Mouse (Mus musculus) erythroid progenitor cell, adult 5-6 weeks (primary cell): ENCODE data around the gene Syk. TPM values are rescaled to one million over a fixed set of nuclear protein-coding genes. Genes with fewer than 3 reads are reported as not detected.

Experiments
- ATAC-seq: replicated peaks from 2 replicates; pipeline ENCODE4 v1.8.0; 2016; ENCODE audit warnings: moderate number of reproducible peaks, mild to moderate bottlenecking, moderate TSS enrichment, inconsistent platforms; ENCODE audit not compliant: poor library complexity, low FRiP score, severe bottlenecking
- total RNA-seq, 2 experiments: library from RNA; stranded (forward) in 1 of 2; stranded (reverse) in 1 of 2; fragments of 150-400 nt in 1 of 2; fragments of 186-747, 209-891 nt in 1 of 2; gene quantifications; 2 replicates each; pipeline versions ENCODE4 v1.2.3 to v1.2.4; 2015 to 2017; ENCODE audit warnings: low replicate concordance in 2 of 2

The Syk gene
- total RNA-seq, 2 experiments from 2014 or later = 24.4 to 31.9 TPM

DNA sequence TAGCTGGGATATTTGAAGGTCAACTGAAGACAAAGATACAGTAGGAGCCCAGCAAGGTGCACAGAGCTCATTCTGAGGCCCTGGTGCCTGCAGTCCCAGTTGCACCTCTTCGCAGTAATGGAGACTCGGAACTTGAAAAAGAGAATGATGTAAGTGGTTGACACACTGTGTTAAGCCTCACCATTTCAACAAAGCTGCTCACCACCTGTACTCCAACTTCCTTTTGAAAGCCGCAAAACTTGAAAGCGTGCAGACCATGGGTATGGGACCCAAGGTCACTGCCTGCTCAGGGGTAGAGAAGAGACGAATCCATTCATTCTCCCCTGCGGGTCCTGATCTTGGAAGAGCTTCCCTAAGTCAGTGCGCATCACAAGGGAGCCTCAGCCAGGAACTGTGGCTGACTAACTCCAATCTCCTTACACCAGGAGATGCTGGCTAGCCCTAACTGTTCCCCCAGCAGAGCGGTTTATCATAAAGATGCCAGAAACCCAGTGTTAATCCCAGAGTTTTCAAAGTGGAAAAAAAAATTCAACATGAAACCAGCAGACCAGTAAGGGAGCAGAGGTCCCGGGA, 16.7 kb upstream of the Syk start:
- no peak for ATAC-seq

DNA sequence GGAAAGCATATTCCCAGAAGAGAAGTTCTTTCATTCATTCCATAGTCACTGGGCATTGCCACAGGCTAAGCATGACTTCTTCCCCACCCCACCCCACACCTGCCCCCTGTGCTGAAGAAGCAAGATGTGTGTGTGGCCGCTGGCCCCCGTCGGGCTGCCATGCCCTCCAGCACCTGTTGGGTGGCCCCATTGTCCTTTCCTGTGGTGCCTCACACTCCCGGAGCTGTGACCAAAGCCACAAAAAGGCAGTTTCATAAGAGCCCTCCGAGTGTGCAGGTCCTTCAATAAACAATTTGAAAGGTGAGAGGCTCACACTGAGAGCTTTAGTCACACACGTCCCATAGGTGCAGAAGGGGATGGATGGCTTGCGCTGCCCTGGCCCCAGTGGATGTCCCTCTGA, 16.2 kb upstream of the Syk start:
- no peak for ATAC-seq

DNA sequence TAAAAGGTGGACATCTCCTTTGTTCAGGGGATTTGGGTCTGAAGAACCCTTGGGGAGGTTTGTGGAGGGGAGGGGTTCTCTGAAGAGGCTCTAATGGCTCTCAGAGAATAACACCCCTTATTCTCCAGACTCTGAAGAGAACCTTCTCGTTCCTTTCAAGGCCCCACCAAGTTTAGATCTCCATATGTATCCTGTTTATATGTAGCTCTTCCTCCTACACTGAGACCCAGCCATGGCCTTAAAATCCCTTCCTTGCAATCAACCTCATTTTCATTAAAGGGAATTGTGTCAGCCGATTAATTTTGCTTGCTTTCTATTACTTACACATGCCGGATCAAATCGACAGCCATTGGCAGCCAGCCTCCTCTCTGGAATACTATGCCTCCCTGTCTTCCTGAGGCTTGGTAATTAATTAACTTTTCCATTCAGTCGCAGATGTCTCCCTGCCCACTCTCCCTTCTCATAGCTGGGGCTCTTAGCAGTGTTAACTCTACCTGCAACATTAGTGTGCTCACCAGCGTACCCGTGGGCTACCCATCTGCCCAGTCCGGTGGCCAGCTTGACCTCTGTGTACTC, 13.7 kb upstream of the Syk start:
- ATAC-seq = no peak

DNA sequence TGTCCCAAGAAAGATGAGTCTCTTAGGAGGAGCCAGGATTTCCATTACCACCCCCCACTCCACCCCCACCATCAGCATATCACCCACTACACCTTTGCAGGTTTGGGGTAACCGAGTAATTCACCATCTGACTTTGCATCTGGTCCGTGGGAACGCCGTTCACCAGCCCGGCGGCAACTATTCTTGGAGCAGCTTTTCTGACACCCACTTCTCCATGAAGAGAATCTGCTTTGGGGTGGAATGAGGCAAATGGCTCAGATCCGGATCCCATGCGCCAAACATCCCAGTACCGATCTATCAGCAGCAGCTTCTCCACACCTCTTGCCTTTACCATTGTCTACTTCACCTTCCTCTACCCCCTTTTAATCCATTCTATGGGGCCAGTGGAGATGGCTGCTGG, 12.7 kb upstream of the Syk start:
- ATAC-seq = no peak

DNA sequence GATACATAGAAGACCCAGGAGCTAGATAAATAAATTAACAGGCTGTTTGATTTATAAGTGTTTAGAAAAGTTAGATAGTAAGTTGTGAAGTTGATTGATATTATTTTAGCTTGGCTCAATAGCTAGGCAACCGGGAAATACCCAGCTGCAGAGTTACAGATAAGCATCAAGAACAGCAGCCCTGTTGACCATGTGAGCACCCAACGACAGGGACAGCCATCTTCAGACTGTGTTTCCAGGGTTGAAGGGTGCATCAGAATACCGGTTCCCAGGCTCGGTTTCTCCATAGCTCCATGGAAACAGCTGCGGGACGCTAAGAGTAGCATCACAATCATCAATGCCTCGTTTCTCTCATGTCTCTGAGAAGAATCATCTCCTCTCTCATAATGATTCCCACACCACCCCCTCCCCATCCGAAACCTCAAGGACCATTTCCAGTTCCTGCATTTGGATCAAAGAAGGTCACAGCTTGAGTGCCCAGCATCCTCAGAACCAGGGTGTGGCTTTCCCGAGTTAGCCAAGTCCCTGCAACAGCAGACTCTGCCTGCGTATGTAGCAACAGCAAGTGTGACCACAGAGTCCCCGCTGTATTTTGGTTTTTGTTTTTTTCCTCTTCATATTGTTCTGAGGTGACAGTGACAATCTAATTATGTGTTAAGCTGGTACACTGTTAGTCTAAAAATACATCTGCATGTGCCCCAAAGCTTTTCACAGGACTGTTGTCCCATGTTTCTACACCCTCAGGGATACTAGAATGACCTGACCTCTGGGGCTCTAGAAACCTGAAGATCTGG, 11.2 kb upstream of the Syk start:
- ATAC-seq = no peak

DNA sequence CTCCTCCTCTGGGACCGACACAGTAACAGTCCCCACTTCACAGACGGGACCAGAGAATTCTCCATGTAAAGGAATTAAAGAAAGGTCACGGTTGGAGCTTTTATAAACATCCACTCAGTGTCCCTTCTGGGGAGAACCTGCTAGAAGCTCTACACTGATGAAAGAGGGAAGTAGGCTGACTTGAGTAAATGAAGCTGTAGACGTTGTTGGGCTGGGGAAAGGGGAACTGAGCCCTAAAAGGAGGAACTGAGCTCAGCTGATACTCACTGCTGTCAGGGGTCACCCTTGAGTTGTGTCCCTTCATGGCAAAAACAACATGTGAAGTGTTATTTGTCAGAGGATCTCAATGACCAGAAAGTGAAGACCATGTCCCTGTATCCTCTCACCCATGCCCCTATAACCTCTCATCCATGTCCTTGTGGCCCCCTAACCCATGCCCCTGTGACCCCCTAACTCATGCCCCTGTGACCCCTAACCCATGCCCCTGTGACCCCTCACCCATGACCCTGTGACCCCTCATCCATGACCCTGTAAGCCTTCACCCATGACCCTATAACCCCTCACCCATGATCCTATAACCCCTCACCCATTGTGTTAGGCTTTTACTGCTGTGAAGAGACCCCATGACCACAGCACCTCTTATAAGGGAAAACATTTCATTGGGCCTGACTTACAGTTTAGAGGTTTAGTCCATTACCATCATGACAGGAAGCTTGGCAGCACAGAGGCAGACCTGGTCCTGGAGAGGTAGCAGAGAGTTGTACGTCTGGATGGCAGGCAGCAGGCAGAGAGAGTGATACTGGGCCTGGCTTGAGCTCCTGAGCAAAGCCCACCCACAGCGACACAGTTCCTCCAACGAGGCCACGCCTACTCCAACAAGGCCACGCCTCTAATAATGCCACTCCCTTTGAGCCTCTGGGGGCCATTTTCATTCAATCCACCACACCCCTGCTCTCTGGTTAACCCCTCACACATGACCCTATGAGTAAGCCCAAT, 10.2 kb upstream of the Syk start:
- ATAC-seq = no peak

DNA sequence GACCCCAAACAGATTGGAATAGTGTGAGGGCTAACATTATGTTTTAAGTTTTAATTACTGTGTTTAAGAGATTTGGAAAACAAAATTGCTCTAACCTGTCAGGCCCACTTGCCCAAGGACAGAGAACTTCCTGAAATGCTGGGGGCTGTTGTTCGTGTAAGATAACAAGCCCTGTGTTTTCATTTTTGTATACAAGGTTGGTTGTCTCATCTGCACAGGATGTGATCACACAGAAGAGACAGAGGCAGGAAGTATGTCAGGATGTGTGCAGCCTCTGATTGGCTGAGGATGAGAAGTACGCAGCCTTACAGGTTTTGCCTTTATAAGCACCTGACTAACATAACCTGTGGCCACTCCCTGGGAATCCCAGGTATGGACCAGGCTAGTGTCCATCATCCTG, 8.7 kb upstream of the Syk start:
- ATAC-seq = no peak

DNA sequence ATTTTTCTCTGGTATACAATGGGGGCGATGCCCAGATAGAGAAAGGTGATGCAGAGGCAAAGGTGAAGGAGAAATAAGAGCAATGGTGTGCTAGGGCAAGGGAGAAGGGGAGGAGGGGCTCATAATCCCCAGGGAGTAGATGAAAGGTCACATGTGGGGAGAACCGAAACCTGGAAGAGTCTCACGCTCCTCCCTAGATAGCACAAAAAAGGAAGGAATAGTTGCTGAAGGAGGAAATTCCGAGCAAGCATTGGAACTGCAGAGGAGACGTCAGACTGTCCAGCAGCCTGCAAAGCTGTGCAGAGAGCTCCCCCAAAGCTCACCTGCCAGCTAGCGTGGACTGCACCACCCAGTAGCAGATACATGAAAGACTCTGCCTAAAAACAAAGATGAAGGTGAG, 7.5 kb upstream of the Syk start:
- ATAC-seq = no peak

DNA sequence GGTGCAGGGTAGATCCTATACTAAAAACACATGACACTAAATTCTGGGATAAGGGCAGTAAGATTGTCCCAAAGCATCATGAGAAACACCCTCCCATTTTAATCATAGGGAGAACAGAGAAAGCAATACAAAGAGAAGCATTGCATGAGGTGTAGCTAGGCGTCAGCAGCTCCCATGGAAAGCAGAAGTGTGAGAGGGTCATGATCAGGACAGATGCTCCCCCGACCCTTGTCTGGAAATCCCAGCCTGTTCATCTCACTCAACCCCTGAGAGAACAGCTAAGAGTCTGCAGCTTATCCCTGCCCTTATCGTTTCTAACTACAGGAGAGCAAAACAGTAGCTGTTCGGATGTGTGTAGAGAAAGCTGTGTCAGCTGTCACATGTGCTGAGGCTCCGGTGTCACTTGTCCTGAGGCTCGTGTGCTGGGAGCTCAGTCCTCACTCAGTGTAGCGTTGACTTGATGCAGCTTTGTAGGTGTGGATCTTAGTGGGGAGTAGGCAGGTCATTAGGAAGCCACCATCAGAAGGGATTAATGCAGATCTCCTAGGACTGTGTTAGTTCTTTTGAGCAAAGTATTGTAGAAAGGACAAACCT, 6.9 kb upstream of the Syk start:
- no peak for ATAC-seq

DNA sequence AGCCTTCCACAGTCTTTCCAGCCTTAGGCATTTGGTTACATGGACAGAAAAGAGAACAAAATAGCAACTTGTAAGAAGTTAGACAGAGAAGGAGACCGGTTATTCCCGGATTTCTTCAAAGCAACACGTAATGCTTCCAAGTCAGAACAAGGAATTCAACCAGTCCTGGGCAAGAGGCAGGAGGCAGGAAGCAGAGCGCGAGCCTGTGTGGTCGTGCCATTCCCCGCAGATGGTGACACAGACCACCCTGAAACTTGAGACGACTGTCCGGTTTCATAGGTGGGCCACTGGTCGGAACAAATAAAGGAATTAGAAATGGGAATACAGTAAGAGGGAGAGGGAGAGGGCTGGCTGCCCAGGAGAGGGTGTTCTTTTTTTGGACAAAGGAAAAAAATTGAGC, 6.1 kb upstream of the Syk start:
- no peak for ATAC-seq

DNA sequence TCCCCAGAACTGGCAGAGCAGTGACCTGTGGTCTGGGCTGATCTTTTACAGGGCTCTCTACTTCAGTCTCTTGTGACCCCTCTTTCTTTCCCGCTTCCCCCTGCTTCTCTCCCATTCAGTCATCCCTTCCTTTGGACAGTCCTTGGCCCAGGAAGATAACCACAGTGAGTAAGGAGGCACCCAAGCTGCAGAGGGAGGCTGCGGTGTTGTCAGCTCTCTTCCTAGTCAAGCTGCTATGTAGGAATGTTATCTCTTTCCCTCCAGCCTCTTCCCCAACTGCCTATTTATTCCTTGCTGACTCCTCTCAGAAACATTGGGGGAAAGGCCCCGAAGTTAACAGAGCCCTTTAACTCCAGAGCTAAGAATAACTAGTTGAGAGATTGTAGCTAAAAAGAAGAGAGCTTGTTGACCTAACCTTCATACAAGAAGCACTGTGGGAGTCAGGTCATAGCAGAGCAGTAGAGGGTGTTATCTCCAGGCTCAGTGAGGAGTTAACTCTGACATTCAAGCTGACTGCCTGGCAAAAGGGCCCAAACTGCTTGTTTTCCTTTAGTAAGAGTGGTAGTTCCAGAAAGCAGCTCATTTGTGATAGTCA, 5.5 kb upstream of the Syk start:
- ATAC-seq = no peak

DNA sequence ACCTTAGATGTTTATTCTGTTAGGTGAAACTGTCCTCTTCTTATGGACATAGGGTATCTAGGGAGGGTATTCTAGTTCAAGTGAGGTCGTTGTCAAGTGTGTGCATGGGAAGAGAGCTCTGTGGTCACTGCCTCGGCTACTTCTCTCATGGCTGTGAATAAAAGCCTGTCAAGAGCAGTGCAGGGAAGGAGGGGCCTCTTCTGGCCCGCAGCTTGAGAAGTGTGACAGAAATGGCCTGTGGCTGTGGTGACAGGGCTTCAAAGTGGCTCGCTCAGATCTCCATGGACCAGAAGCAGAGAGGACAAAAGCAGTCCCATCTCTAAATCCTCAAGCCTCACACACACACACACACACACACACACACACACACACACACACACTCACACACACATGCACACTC, 5.0 kb upstream of the Syk start:
- no peak for ATAC-seq

DNA sequence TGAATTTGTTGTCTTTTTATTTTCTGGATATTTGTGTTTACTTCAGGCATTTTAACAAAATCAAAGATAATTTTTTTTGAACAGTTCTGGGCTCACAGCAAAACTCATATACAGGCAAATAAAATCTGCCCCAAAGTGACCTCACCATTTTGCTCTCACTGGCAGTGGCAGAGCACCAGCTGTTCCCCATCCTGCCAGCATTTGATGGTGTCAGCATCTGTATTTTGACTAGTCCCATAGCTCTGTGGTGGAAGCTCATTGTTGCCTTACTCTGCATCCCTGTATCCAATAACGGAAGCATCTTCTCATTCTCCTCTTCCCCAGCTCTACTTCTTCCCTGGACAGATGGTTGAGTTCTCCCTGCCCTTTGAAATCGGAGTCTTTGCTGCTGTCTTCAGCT, 4.2 kb upstream of the Syk start:
- ATAC-seq = no peak

DNA sequence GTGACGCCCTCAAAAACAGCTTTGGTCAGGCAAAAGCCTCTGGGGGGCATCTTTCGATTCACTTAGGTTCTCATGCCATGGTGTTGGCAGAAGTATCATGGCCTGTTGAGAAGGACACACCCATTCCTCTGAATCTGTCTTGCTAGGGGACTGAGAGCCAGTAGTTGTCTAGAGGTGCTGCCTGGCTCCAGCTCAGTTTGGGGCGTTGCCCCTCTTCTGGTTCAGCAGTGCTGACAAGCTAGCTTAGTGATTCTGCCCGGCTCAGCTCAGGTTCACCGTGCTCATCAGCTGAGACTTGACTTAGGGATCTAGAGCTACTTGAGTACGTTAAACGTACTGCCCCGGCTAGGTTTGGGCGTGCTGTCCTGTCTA, 481 bp upstream of the Syk start:
- no peak; the same call in 1 of the 2 replicates for ATAC-seq

DNA sequence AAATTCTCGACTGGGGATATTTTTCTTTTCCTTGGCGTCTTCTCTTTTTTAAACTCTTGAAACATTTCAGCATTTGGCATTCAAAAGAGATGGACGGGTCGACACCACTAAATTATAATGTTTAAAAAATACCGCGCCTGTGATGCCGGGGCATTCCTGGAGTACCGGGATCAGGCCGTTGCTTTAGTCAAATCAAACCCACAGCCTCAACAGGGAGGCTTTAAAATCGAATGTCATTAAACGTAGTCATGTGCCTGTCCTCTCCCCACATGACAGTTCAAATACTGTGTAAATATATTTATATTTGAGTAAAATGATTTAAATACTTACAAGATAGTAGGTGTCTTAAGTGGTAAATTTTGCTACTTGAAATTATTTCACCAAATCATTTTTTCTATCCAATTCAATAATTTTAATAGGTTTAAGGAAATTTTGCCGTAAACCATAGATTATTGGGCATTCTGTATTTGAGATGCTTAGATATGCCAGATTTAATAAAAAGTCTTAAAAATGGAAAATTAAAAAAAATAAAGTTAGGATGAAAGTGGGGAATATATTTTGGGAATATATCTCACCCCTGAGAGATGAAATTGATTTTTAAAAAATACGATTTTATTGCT, 1.1 kb downstream of the Syk start:
- ATAC-seq = no peak

DNA sequence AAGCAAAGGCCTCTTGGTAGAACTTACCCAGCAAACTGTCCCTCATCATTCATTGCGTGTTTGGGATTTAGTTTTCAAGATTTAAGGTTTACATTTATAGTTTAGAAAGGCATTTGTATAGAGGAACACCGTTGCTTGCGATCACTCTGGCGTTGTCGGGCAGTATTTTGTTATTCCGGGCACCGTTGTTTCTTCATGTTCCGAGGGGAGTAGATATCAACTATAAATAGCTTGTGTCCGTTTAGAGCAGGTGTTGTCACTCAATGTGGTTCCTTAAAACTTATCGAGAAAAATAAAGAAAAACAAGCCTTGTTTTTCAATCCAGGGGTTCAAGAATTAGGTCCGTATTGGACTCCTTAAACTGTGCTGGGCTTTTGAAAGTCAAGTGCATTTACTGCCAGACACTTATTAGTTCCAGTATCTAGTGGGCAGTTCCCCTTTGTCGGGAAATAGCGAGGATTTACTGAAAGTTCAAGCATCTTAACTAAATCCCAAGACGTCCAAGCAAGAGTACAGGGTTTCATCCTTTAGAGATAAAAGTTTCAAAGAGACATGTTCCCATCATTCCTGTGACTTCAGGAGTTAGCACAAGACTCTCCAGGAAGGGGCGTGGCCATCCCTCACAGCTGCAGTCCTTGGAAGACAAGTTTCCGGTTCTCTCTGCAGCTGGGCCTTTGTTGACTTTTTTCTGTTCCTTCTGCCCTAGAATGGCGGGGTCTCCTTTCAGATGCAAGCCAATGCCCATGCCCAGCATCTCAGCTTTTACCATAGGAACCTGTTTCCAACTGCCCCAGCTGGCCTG, 1.9 kb downstream of the Syk start:
- no peak for ATAC-seq

DNA sequence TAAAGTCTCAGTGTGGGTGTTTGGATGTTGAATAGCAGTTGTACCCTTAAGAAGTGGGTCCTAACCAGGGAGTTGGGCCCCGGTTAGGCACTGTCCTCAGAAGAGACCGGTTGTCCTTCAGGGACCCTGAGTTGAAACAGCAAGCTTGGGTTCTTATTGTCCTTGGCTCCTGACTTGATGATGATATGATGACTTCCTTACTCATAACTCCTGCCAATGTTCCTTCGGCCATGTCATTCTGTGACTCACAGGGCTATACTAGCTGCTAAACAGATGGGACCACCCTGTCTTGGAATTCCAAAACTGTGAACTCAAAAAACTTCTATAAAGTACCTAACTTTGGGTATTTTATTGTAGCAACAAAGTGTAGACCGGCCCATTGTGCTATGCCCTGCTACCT, 4.8 kb downstream of the Syk start:
- ATAC-seq = no peak

DNA sequence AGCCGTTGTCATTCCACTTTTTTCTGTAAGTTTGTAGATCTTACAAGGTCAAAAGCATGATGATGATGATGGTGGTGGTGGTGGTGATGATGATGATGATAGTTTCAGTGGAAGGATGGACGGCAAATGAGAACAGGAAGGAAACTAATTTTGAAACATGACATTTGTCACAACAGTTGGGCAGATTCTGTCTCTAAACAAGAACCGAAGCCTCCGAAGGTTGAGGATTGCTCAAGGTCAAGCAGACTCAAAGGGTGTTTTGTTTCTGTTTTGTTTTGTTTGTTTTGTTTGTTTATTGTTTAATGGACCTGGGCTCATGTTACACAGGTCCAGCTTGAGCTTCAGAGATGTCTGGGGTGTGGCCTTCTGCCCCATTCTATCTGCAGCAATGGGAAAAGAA, 6.1 kb downstream of the Syk start:
- no peak for ATAC-seq
